Mouse (Mus musculus): ENCODE measurements around the gene Nop16.
A peak's percentile ranks its signal among the peaks of the same experiment; 100 is the strongest.

Nop16 gene

GRCm38 (mm10) chr13:54559656-54560055 is 30.2 kb downstream of the Nop16 start:
- no peak for DNase-seq

- DNase-seq, result no peak
These were observed 32.2 kb downstream of the Nop16 start for GRCm38 (mm10) chr13:54557652-54558051.

GRCm38 (mm10) chr13:54556796-54557195 is 33.1 kb downstream of the Nop16 start:
- peak in 1 of 2 experiments; percentile 21 for DNase-seq

GRCm38 (mm10) chr13:54556176-54556575 is 33.7 kb downstream of the Nop16 start:
- no peak for DNase-seq

- no peak for DNase-seq
These were observed 41.9 kb downstream of the Nop16 start for GRCm38 (mm10) chr13:54548036-54548435.
